Mouse (Mus musculus): ENCODE measurements around the gene Sri. TPM values are rescaled to one million over a fixed set of nuclear protein-coding genes. Genes with fewer than 3 reads are reported as not detected.
"Not testable (repeated sequence)": the region's sequence is repeated elsewhere in the genome, so short reads cannot be mapped to it uniquely, and the experiment has no call there.

The Sri gene
- polyA plus RNA-seq (2012; rRNA removed), result 118 and 126 TPM in 2 replicates

DNA sequence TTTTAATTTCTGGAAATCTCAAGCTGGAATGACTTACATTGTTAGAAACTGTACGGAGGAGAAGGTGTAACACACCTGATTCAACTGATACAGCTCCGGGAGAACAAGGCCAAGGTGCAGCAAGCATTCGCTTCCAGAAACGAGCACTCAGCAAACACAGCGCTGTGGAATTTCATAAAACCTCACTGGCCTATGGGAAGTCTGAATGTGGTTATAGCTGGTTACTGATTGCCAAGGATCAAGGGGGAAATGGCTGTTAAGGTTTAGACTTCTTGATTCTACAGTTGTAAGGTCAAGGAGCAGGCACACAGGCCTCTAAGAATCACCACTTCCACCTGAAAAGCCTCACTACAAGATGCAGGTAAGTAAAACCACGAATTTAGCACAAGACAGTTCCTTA is at the start of gene Sri:
Gene Sri, plus strand, starts transcription at position 224 of the 400 bp plus-strand sequence.
- Histone ChIP-seq H3K4me1 (ENCODE audit: control insufficient read depth, insufficient read depth, insufficient read length) (no peaks in the 10 kb centered on the region), H3K36me3 (ENCODE audit: control insufficient read depth, insufficient read depth, low read length) (no peaks in the 10 kb centered on the region), H3K27me3 (ENCODE audit: control insufficient read depth, insufficient read depth, low read length) (no peaks in the 10 kb centered on the region), H3K27ac (ENCODE audit: insufficient read depth, low read length) (no peak within 1 kb of the TSS), H3K4me3 (ENCODE audit: extremely low read depth, insufficient read depth, insufficient read length) (no peak within 1 kb of the TSS)
- 87% methylated on average over 6 of the region's 6 CpGs for WGBS
- TF ChIP-seq POLR2A (IDR thresholded peaks at IDR 0.05; ENCODE audit: low read depth, low read length) (no peak), CTCF (IDR thresholded peaks at IDR 0.05; ENCODE audit: extremely low read depth, insufficient read depth, insufficient read length, insufficient replicate concordance) (no peak)
- DNase-seq (ENCODE audit: low read depth in 1 of 2, low spot score in 2 of 2), result no peak

DNA sequence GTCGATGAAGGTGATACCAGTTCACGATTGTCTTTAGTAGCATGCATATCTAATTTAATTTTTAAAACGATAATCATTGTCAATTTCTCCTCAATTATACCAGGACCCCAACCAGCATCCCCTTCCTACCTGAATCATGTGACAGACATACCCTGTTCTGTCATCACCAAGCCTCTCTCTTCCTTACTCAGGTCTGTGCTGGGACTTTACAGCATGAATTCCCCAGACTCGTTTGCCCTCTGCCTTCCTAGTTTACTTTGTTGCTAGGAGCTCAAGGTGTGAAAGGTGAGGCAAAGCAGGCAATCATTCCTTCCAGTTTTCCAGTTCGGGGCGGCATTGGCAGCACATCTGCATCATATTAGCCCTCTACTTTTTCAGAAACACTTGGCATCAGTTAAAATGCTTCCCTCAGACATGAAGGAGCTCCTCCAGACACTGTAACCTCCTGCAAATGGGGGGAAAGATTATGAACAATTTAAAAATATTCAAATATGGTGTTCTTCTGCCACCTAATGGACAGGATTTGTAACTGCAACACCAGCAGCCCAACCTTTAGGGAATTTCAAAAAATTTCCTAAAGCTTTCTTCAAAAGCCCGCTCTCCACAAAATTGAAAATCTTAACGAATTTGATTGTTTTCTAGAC is 49.4 kb upstream of the Sri start:
- DNase-seq (ENCODE audit: low read depth in 1 of 2, low spot score in 2 of 2), result no peak
- H3K36me3 ChIP-seq (ENCODE audit: control insufficient read depth, insufficient read depth, low read length), result no peaks in the 10 kb centered on the region
- H3K4me1 ChIP-seq (ENCODE audit: control insufficient read depth, insufficient read depth, insufficient read length), result no peaks in the 10 kb centered on the region
- WGBS, result 53% methylated on average over 8 of the region's 8 CpGs
- TF ChIP-seq POLR2A (IDR thresholded peaks at IDR 0.05; ENCODE audit: low read depth, low read length) (no peak), CTCF (IDR thresholded peaks at IDR 0.05; ENCODE audit: extremely low read depth, insufficient read depth, insufficient read length, insufficient replicate concordance) (no peak)
- no peaks in the 10 kb centered on the region for H3K27me3 ChIP-seq (ENCODE audit: control insufficient read depth, insufficient read depth, low read length)
- H3K27ac ChIP-seq (ENCODE audit: insufficient read depth, low read length), result no peak overlapping the region
- H3K4me3 ChIP-seq (ENCODE audit: extremely low read depth, insufficient read depth, insufficient read length), result no peak overlapping the region

DNA sequence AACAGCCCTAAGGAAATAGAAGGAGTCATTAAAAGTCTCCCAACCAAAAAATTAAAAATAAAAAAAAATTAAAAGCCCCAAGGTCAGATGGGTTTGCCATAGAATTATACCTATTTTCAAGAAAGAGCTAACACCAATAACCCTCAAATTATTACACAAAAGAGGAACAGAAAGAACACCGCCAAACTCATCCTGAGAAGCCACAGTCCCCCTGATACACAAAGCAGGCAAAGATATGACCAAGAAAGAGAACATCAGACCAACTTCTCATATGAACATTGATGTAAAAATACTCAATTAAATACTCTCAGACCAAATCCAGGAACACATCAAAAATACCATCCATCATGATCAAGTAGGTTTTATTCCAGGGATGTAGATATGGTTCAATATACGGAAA is 48.8 kb upstream of the Sri start:
- no peak overlapping the region for H3K27ac ChIP-seq (ENCODE audit: insufficient read depth, low read length)
- no peaks in the 10 kb centered on the region for H3K4me1 ChIP-seq (ENCODE audit: control insufficient read depth, insufficient read depth, insufficient read length)
- no peak for TF ChIP-seq POLR2A (IDR thresholded peaks at IDR 0.05; ENCODE audit: low read depth, low read length)
- no peak for TF ChIP-seq CTCF (IDR thresholded peaks at IDR 0.05; ENCODE audit: extremely low read depth, insufficient read depth, insufficient read length, insufficient replicate concordance)
- H3K4me3 ChIP-seq (ENCODE audit: extremely low read depth, insufficient read depth, insufficient read length), result no peak overlapping the region
- no peak for DNase-seq (ENCODE audit: low read depth in 1 of 2, low spot score in 2 of 2)
- WGBS, result 86% methylated on average over 2 of the region's 2 CpGs
- no peaks in the 10 kb centered on the region for H3K27me3 ChIP-seq (ENCODE audit: control insufficient read depth, insufficient read depth, low read length)
- no peaks in the 10 kb centered on the region for H3K36me3 ChIP-seq (ENCODE audit: control insufficient read depth, insufficient read depth, low read length)

DNA sequence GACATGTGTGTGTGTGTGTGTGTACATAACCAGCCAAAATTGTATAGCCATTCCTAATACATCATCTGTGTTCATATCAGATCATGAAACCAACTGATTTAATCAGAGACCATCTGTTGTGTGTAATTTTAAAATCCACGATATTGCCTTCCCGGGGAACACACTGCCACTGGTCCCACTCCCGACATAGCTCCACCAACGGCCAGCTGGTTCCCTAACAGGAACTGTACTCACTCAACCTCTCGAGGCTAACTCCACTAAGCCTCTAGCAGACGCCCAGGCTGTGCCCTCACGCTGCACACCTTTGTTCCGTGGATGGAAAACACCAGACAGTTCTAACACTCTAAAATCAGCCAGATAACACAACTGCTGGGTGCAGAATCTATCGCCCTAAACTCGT is 45.4 kb upstream of the Sri start:
- no peak for TF ChIP-seq CTCF (IDR thresholded peaks at IDR 0.05; ENCODE audit: extremely low read depth, insufficient read depth, insufficient read length, insufficient replicate concordance)
- no peak for TF ChIP-seq POLR2A (IDR thresholded peaks at IDR 0.05; ENCODE audit: low read depth, low read length)
- WGBS, result 68% methylated on average over 10 of the region's 10 CpGs
- Histone ChIP-seq H3K27me3 (ENCODE audit: control insufficient read depth, insufficient read depth, low read length) (no peaks in the 10 kb centered on the region), H3K4me1 (ENCODE audit: control insufficient read depth, insufficient read depth, insufficient read length) (no peaks in the 10 kb centered on the region), H3K27ac (ENCODE audit: insufficient read depth, low read length) (no peak overlapping the region), H3K36me3 (ENCODE audit: control insufficient read depth, insufficient read depth, low read length) (no peaks in the 10 kb centered on the region), H3K4me3 (ENCODE audit: extremely low read depth, insufficient read depth, insufficient read length) (no peak overlapping the region)
- DNase-seq (ENCODE audit: low read depth in 1 of 2, low spot score in 2 of 2), result no peak

DNA sequence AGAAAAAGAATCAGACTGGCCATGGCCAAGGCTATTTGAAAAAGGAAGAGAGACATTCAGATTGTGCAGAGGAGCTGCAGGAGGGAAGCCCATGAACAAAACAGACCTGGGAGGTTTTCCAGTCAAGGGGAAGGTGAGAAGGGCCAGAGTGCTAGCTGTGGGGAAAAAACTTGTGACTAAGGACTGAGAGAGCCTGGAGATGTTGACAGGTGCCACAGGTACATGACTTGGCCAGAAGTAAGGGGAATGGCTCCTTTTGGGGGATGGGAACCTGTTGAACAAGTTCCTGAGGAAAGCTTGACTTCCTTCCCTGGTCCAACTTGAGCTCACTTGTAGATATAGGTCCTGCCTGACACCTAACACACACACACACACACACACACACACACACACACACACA is 43.1 kb upstream of the Sri start:
- Histone ChIP-seq H3K27me3 (ENCODE audit: control insufficient read depth, insufficient read depth, low read length) (no peaks in the 10 kb centered on the region), H3K27ac (ENCODE audit: insufficient read depth, low read length) (no peak overlapping the region), H3K4me3 (ENCODE audit: extremely low read depth, insufficient read depth, insufficient read length) (no peak overlapping the region), H3K36me3 (ENCODE audit: control insufficient read depth, insufficient read depth, low read length) (no peaks in the 10 kb centered on the region), H3K4me1 (ENCODE audit: control insufficient read depth, insufficient read depth, insufficient read length) (no peaks in the 10 kb centered on the region)
- DNase-seq (ENCODE audit: low read depth in 1 of 2, low spot score in 2 of 2), result no peak
- TF ChIP-seq POLR2A (IDR thresholded peaks at IDR 0.05; ENCODE audit: low read depth, low read length), result no peak
- no peak for TF ChIP-seq CTCF (IDR thresholded peaks at IDR 0.05; ENCODE audit: extremely low read depth, insufficient read depth, insufficient read length, insufficient replicate concordance)

DNA sequence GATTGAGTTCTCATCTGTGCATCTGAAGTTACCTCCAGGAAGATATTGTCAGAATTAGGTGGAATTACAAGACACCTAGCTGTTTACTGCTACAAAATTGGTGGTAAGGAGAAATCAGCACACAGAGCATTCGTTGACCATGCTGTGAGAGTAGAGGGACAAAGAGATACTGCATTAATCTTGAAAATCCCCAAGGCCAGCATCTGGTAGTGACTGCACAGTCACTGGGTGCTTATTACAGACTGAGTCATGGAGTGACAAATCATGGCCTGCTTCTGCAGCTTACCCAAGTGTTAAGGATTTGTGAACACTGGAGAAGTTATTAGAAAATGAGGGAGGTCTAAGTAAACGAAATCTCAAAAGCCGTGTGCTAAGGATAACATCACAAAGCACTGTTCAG is 32.6 kb upstream of the Sri start:
- WGBS, result 79% methylated on average over 3 of the region's 3 CpGs
- Histone ChIP-seq H3K4me1 (ENCODE audit: control insufficient read depth, insufficient read depth, insufficient read length) (no peaks in the 10 kb centered on the region), H3K4me3 (ENCODE audit: extremely low read depth, insufficient read depth, insufficient read length) (no peak overlapping the region), H3K27me3 (ENCODE audit: control insufficient read depth, insufficient read depth, low read length) (no peaks in the 10 kb centered on the region), H3K27ac (ENCODE audit: insufficient read depth, low read length) (no peak overlapping the region), H3K36me3 (ENCODE audit: control insufficient read depth, insufficient read depth, low read length) (no peaks in the 10 kb centered on the region)
- TF ChIP-seq CTCF (IDR thresholded peaks at IDR 0.05; ENCODE audit: extremely low read depth, insufficient read depth, insufficient read length, insufficient replicate concordance) (no peak), POLR2A (IDR thresholded peaks at IDR 0.05; ENCODE audit: low read depth, low read length) (no peak)
- no peak for DNase-seq (ENCODE audit: low read depth in 1 of 2, low spot score in 2 of 2)

DNA sequence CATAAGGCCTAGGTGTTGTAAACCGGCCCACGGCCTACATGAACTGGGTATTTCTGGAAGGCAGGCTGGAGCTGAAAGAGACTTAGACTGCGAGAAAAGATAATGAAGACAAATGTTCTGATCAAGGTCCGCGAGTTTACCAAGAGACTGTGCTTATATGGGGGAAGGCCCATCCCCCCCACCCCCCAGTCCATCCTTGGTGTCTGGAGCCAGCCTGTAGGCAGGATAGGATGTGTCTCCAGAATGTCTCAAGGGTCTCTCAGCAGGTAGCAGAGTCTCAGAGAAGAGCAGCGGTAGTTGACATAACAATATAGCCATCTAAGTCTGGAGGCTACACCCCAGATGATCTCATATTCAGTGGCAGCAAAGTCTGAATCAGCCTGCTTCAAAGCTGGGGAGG is 11.3 kb upstream of the Sri start:
- H3K36me3 ChIP-seq (ENCODE audit: control insufficient read depth, insufficient read depth, low read length); H3K4me1 ChIP-seq (ENCODE audit: control insufficient read depth, insufficient read depth, insufficient read length); DNase-seq (ENCODE audit: low read depth in 1 of 2, low spot score in 2 of 2); H3K4me3 ChIP-seq (ENCODE audit: extremely low read depth, insufficient read depth, insufficient read length); H3K27ac ChIP-seq (ENCODE audit: insufficient read depth, low read length); H3K27me3 ChIP-seq (ENCODE audit: control insufficient read depth, insufficient read depth, low read length): not testable (repeated sequence)
- 92% methylated on average over 6 of the region's 6 CpGs for WGBS
